Mouse (Mus musculus) embryonic facial prominence, embryonic 14.5 days (tissue): ENCODE data around the gene Higd1b. TPM values are rescaled to one million over a fixed set of nuclear protein-coding genes. Genes with fewer than 3 reads are reported as not detected.
A peak's percentile ranks its signal among the peaks of the same experiment; 100 is the strongest.

Experiments used
- ATAC-seq: fragments of 200-750 bp; cut with Nextera tagmentation; 2 replicates; pipeline ENCODE4 v1.8.0; 2017; ENCODE audit warnings: low read depth, moderate number of reproducible peaks, moderate TSS enrichment
- DNase-seq: peaks from one replicate; pipeline ENCODE4 v3.0.0-alpha.2; 2015; ENCODE audit warnings: low spot score
- H3K27ac ChIP-seq: fragments of 300-500 bp; sonication (generic); replicated peaks from 2 replicates; pipeline ENCODE4 v1.5.1; 2014; ENCODE audit warnings: low read depth, mild to moderate bottlenecking, low read length, moderate library complexity
- H3K27me3 ChIP-seq: fragments of 300-500 bp; sonication (generic); replicated peaks from 2 replicates; pipeline ENCODE4 v1.6.1; 2014; ENCODE audit warnings: low read length; ENCODE audit not compliant: control insufficient read depth, insufficient read depth
- H3K36me3 ChIP-seq: fragments of 300-500 bp; sonication (generic); 2 replicates; pipeline ENCODE4 v1.6.1; 2014; ENCODE audit warnings: low read length, mixed read lengths; ENCODE audit not compliant: control insufficient read depth, insufficient read depth
- H3K4me1 ChIP-seq: fragments of 300-500 bp; sonication (generic); 2 replicates; pipeline ENCODE4 v1.6.1; 2014; ENCODE audit warnings: antibody characterized with exemption, low read length; ENCODE audit not compliant: control insufficient read depth, insufficient read depth
- H3K4me2 ChIP-seq: fragments of 300-500 bp; sonication (generic); 2 replicates; pipeline ENCODE4 v1.6.1; 2014; ENCODE audit warnings: low read depth, mild to moderate bottlenecking, low read length, moderate library complexity, mixed read lengths
- H3K4me3 ChIP-seq: fragments of 300-500 bp; sonication (generic); 2 replicates; pipeline ENCODE4 v1.5.1; 2014; ENCODE audit warnings: low read depth, mild to moderate bottlenecking, low read length
- H3K9ac ChIP-seq: fragments of 300-500 bp; sonication (generic); 2 replicates; pipeline ENCODE4 v1.6.1; 2014; ENCODE audit warnings: low read depth, mild to moderate bottlenecking, low read length, moderate library complexity, mixed read lengths
- H3K9me3 ChIP-seq: fragments of 300-500 bp; sonication (generic); 2 replicates; pipeline ENCODE4 v1.6.1; 2016; ENCODE audit warnings: low read length; ENCODE audit not compliant: control insufficient read depth
- WGBS: fragments of 180-500 bp; shearing (Covaris S2); extraction: QIAGEN DNeasy Blood & Tissue Kit; methylation state at CpG from one replicate; pipeline ENCODE4 v1.1.7; 2014; 5-methylcytosine and 5-hydroxymethylcytosine counted together
- polyA plus RNA-seq: library from polyadenylated mRNA; unstranded; fragments of >200 nt; fragmentation: Nextera tagmentation; extraction: Ambion mirVana; gene quantifications from 2 replicates; pipeline ENCODE4 v1.2.1, GENCODE M21; 2014

Higd1b gene
- polyA plus RNA-seq: 0.79 and 1.3 TPM in 2 replicates

DNA sequence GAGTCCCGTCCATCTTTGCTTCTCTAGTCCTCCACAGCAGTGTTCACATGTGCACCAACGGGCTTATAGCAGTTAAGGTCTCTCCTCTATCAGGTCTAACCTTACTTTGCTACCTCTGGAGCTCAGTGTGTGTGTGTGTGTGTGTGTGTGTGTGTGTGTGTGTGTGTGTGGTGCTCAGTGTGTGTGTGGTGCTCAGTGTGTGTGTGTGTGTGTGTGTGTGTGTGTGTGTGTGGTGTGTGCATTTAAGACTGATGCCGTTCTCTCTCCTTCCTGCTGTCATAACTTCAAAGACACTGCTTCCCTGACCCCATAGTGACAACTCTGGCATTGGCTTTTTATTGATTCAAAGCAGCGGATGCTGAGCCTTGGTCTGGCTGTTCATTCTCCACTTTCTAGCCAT is at the start of gene Higd1b:
Gene Higd1b (plus strand): TSS at position 301 of the 400 bp plus-strand sequence.
- Histone ChIP-seq H3K27me3 (no peaks in the 10 kb centered on the region), H3K4me1 (no peaks in the 10 kb centered on the region), H3K9me3 (no peaks in the 10 kb centered on the region), H3K9ac (no peak within 1 kb of the TSS), H3K27ac (no peak within 1 kb of the TSS), H3K36me3 (peaks cover 40% of the 10 kb centered on the region), H3K4me3 (no peak within 1 kb of the TSS), H3K4me2 (no peak within 1 kb of the TSS)
- ATAC-seq (no peak), DNase-seq (no peak)
- 74% methylated on average over 4 of the region's 4 CpGs for WGBS

- H3K27me3 ChIP-seq: no peaks in the 10 kb centered on the region
- DNase-seq (no peak), ATAC-seq (no peak)
- H3K4me2 ChIP-seq: no peak overlapping the region
- H3K9ac ChIP-seq: no peak overlapping the region
- no peaks in the 10 kb centered on the region for H3K36me3 ChIP-seq
- no peak overlapping the region for H3K4me3 ChIP-seq
- 66% methylated on average over 5 of the region's 5 CpGs for WGBS
- H3K27ac ChIP-seq: no peak overlapping the region
- no peaks in the 10 kb centered on the region for H3K9me3 ChIP-seq
- 0 out of 2 replicates have a peak, but pooled peaks cover 10% of the 10 kb centered on the region for H3K4me1 ChIP-seq
These were observed 47.9 kb upstream of the Higd1b start for GRCm38 (mm10) chr11:102787688-102788177.

GRCm38 (mm10) chr11:102791682-102792445 is 43.8 kb upstream of the Higd1b start:
- peaks cover 12% of the 10 kb centered on the region for H3K36me3 ChIP-seq
- no peak overlapping the region for H3K4me3 ChIP-seq
- H3K4me1 ChIP-seq: 0 out of 2 replicates have a peak, but pooled peaks cover 10% of the 10 kb centered on the region
- DNase-seq: no peak
- H3K9ac ChIP-seq: no peak overlapping the region
- WGBS: 43% methylated on average over 14 of the region's 14 CpGs
- H3K9me3 ChIP-seq: no peaks in the 10 kb centered on the region
- H3K27ac ChIP-seq: no peak overlapping the region
- no peak overlapping the region for H3K4me2 ChIP-seq
- no peaks in the 10 kb centered on the region for H3K27me3 ChIP-seq
- no peak for ATAC-seq

DNA sequence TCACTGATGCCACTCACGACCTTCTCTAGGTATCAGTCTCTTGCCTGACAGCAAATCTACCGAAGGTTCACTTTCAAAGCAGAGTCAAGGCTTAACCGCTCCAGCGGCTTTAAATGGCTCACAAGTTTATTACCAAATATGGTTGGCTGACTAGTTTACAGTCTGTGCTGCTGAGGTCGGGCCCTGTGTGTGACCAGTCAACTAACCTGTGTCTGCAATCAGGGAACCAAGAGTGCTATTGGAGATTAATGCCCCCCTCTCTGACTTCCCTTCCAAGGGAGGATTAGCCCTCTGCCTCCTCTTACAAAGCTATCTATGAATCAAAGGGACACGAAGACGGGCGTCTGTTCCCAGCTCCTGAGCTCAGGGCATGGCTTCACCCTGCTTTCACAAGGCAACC is 41.5 kb upstream of the Higd1b start:
- H3K9me3 ChIP-seq: no peaks in the 10 kb centered on the region
- no peaks in the 10 kb centered on the region for H3K27me3 ChIP-seq
- 0 out of 2 replicates have a peak, but pooled peaks cover 10% of the 10 kb centered on the region for H3K4me1 ChIP-seq
- H3K27ac ChIP-seq: no peak overlapping the region
- peaks cover 29% of the 10 kb centered on the region for H3K36me3 ChIP-seq
- ATAC-seq (no peak), DNase-seq (no peak)
- H3K9ac ChIP-seq: no peak overlapping the region
- WGBS: 67% methylated on average over 8 of the region's 8 CpGs
- no peak overlapping the region for H3K4me2 ChIP-seq
- no peak overlapping the region for H3K4me3 ChIP-seq

GRCm38 (mm10) chr11:102803453-102803852 is 32.2 kb upstream of the Higd1b start:
- Histone ChIP-seq H3K27ac (no peak overlapping the region), H3K4me3 (no peak overlapping the region), H3K9me3 (no peaks in the 10 kb centered on the region), H3K4me1 (no peaks in the 10 kb centered on the region), H3K4me2 (no peak overlapping the region), H3K27me3 (no peaks in the 10 kb centered on the region), H3K36me3 (peaks cover 64% of the 10 kb centered on the region), H3K9ac (no peak overlapping the region)
- no peak for ATAC-seq
- 90% methylated on average over 5 of the region's 5 CpGs for WGBS
- DNase-seq: no peak

GRCm38 (mm10) chr11:102808246-102808645 is 27.4 kb upstream of the Higd1b start:
- Histone ChIP-seq H3K4me2 (no peak overlapping the region), H3K4me1 (peaks cover 8% of the 10 kb centered on the region; the same call in 1 of the 2 replicates), H3K27me3 (no peaks in the 10 kb centered on the region), H3K27ac (no peak overlapping the region), H3K9ac (no peak overlapping the region), H3K36me3 (peaks cover 29% of the 10 kb centered on the region), H3K4me3 (no peak overlapping the region), H3K9me3 (no peaks in the 10 kb centered on the region)
- WGBS: 72% methylated on average over 5 of the region's 5 CpGs
- ATAC-seq (no peak), DNase-seq (no peak)

DNA sequence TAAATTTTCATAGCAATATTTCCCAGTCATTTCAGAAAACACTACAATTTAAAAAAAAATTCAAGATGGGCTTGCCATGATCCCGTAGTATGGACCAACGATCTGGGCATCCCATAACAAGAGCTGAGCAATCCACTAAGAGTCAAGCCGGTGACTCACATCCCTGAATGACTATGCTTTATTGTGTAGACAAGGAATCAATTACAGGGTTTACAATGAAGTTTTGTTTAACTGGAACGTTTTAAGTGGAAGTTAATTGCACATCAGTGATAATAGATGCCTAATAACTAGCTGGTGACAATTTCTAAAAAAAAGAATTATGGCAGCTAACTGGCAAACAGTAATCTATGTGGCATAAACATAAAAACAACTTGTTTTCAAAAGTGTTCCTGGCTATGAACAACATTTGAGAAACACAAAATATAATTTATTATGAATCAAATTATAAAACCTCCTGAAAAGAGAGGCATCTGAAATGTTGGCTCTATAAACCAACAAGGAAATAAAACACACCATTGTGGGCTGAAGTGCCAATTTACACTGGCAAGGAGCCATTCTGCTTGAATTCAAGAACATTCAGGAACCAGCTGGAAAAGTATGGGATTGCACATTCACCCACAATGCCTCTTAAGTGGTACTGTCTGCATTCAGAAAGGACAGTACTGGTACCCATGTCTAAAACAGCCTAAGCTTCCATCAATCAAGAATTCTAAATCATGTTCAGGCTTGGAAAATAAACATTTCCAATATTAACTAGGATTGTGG is 24.7 kb upstream of the Higd1b start:
- Histone ChIP-seq H3K36me3 (peaks cover 5% of the 10 kb centered on the region), H3K9me3 (no peaks in the 10 kb centered on the region), H3K4me2 (no peak overlapping the region), H3K27me3 (no peaks in the 10 kb centered on the region), H3K4me3 (no peak overlapping the region), H3K9ac (no peak overlapping the region), H3K27ac (no peak overlapping the region), H3K4me1 (peaks cover 15% of the 10 kb centered on the region)
- peak; percentile 56 for DNase-seq
- ATAC-seq: no peak
- 50% methylated on average over 4 of the region's 4 CpGs for WGBS

- Histone ChIP-seq H3K4me1 (peaks cover 30% of the 10 kb centered on the region), H3K4me3 (no peak overlapping the region), H3K9ac (no peak overlapping the region), H3K27me3 (no peaks in the 10 kb centered on the region), H3K4me2 (no peak overlapping the region), H3K27ac (no peak overlapping the region), H3K36me3 (peaks cover 4% of the 10 kb centered on the region), H3K9me3 (no peaks in the 10 kb centered on the region)
- DNase-seq: no peak
- ATAC-seq: no peak
These were observed 20.8 kb upstream of the Higd1b start for GRCm38 (mm10) chr11:102814881-102815280.
